Mouse (Mus musculus): ENCODE measurements around the gene Gabbr2. TPM values are rescaled to one million over a fixed set of nuclear protein-coding genes. Genes with fewer than 3 reads are reported as not detected.
A peak's percentile ranks its signal among the peaks of the same experiment; 100 is the strongest.

Gene Gabbr2
- polyA plus RNA-seq, 1 experiment: 3.2 TPM

- no peak overlapping the region for H3K27ac ChIP-seq (ENCODE audit: control insufficient read depth, insufficient read depth, low read depth, low read length)
- H3K4me3 ChIP-seq (ENCODE audit: control insufficient read depth, low read depth, low read length): peak overlapping the region; percentile 58
- no peaks in the 10 kb centered on the region for H3K36me3 ChIP-seq (ENCODE audit: control insufficient read depth, insufficient read depth, low read length)
- TF ChIP-seq CTCF (IDR thresholded peaks at IDR 0.05; ENCODE audit: control insufficient read depth, insufficient read depth, insufficient replicate concordance, low read depth, low read length): no peak
- TF ChIP-seq POLR2A (IDR thresholded peaks at IDR 0.05; ENCODE audit: control insufficient read depth, low read depth, low read length): no peak
- no peaks in the 10 kb centered on the region for H3K27me3 ChIP-seq (ENCODE audit: control insufficient read depth, insufficient read depth, low read length)
- no peaks in the 10 kb centered on the region; the same call in 1 of the 2 replicates for H3K4me1 ChIP-seq (ENCODE audit: control insufficient read depth, insufficient read depth, low read length)
These were observed 137.7 kb downstream of the Gabbr2 start for GRCm38 (mm10) chr4:46853852-46854460.

- no peak overlapping the region for H3K27ac ChIP-seq (ENCODE audit: control insufficient read depth, insufficient read depth, low read depth, low read length)
- H3K27me3 ChIP-seq (ENCODE audit: control insufficient read depth, insufficient read depth, low read length): no peaks in the 10 kb centered on the region
- no peaks in the 10 kb centered on the region for H3K36me3 ChIP-seq (ENCODE audit: control insufficient read depth, insufficient read depth, low read length)
- TF ChIP-seq CTCF (IDR thresholded peaks at IDR 0.05; ENCODE audit: control insufficient read depth, insufficient read depth, insufficient replicate concordance, low read depth, low read length) (no peak), POLR2A (IDR thresholded peaks at IDR 0.05; ENCODE audit: control insufficient read depth, low read depth, low read length) (no peak)
- H3K4me1 ChIP-seq (ENCODE audit: control insufficient read depth, insufficient read depth, low read length): no peaks in the 10 kb centered on the region
- no peak overlapping the region for H3K4me3 ChIP-seq (ENCODE audit: control insufficient read depth, low read depth, low read length)
These were observed 143.9 kb downstream of the Gabbr2 start for GRCm38 (mm10) chr4:46847745-46848144.

DNA sequence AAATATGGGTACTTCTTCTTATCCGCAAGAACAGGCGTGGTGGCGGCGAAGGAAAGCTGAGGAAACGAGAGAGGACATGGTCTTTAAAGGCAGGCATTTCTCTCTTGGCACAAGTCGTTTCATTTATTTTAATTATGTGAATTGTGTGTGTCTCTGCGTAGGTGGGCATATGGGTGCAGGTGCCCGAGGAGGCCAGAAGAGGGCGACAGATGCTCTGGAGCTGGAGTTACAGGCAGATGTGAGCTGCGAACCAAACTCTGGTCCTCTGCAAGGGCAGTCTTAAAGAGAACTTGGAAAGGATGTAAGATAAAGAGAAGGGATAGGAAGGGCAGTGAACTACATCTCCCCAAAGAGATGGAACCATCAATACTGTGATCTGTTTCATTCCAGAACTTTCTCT lies 145.3 kb downstream of the Gabbr2 start:
- H3K36me3 ChIP-seq (ENCODE audit: control insufficient read depth, insufficient read depth, low read length): no peaks in the 10 kb centered on the region
- peak overlapping the region; percentile 47 for H3K4me3 ChIP-seq (ENCODE audit: control insufficient read depth, low read depth, low read length)
- H3K27me3 ChIP-seq (ENCODE audit: control insufficient read depth, insufficient read depth, low read length): no peaks in the 10 kb centered on the region
- TF ChIP-seq POLR2A (IDR thresholded peaks at IDR 0.05; ENCODE audit: control insufficient read depth, low read depth, low read length) (no peak), CTCF (IDR thresholded peaks at IDR 0.05; ENCODE audit: control insufficient read depth, insufficient read depth, insufficient replicate concordance, low read depth, low read length) (peak; percentile 64; the same call in 1 of the 2 replicates)
- no peaks in the 10 kb centered on the region for H3K4me1 ChIP-seq (ENCODE audit: control insufficient read depth, insufficient read depth, low read length)
- H3K27ac ChIP-seq (ENCODE audit: control insufficient read depth, insufficient read depth, low read depth, low read length): no peak overlapping the region

- no peak overlapping the region for H3K4me3 ChIP-seq (ENCODE audit: control insufficient read depth, low read depth, low read length)
- H3K36me3 ChIP-seq (ENCODE audit: control insufficient read depth, insufficient read depth, low read length): no peaks in the 10 kb centered on the region
- no peak overlapping the region for H3K27ac ChIP-seq (ENCODE audit: control insufficient read depth, insufficient read depth, low read depth, low read length)
- H3K27me3 ChIP-seq (ENCODE audit: control insufficient read depth, insufficient read depth, low read length): no peaks in the 10 kb centered on the region
- no peaks in the 10 kb centered on the region for H3K4me1 ChIP-seq (ENCODE audit: control insufficient read depth, insufficient read depth, low read length)
- TF ChIP-seq POLR2A (IDR thresholded peaks at IDR 0.05; ENCODE audit: control insufficient read depth, low read depth, low read length) (no peak), CTCF (IDR thresholded peaks at IDR 0.05; ENCODE audit: control insufficient read depth, insufficient read depth, insufficient replicate concordance, low read depth, low read length) (no peak)
These were observed 146.6 kb downstream of the Gabbr2 start for GRCm38 (mm10) chr4:46844982-46845643.

DNA sequence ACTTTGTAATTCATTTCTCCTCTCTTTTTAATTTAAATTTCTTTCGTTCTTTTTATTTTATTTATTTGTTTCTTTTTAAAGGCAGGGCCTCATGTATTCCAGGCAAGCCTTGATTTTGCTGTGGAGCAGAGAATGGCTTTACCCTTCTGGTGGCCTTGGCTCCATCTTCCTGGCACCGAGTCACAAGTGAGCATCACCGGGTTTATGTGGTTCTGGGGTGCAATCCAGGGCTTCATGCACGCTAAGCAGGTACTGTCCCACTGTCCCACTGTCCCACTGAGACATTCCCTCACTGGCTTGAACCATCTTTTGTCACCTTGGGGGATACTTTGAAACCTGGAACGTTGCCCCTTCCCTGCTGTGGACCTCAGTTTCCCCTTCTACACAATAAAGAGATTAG lies 147.1 kb downstream of the Gabbr2 start:
- no peaks in the 10 kb centered on the region for H3K27me3 ChIP-seq (ENCODE audit: control insufficient read depth, insufficient read depth, low read length)
- no peak for TF ChIP-seq POLR2A (IDR thresholded peaks at IDR 0.05; ENCODE audit: control insufficient read depth, low read depth, low read length)
- no peak for TF ChIP-seq CTCF (IDR thresholded peaks at IDR 0.05; ENCODE audit: control insufficient read depth, insufficient read depth, insufficient replicate concordance, low read depth, low read length)

GRCm38 (mm10) chr4:46842596-46842995 lies 149.1 kb downstream of the Gabbr2 start:
- H3K27me3 ChIP-seq (ENCODE audit: control insufficient read depth, insufficient read depth, low read length): no peaks in the 10 kb centered on the region
- TF ChIP-seq CTCF (IDR thresholded peaks at IDR 0.05; ENCODE audit: control insufficient read depth, insufficient read depth, insufficient replicate concordance, low read depth, low read length) (no peak), POLR2A (IDR thresholded peaks at IDR 0.05; ENCODE audit: control insufficient read depth, low read depth, low read length) (no peak)
- no peaks in the 10 kb centered on the region for H3K36me3 ChIP-seq (ENCODE audit: control insufficient read depth, insufficient read depth, low read length)
- no peaks in the 10 kb centered on the region for H3K4me1 ChIP-seq (ENCODE audit: control insufficient read depth, insufficient read depth, low read length)
- no peak overlapping the region for H3K4me3 ChIP-seq (ENCODE audit: control insufficient read depth, low read depth, low read length)
- H3K27ac ChIP-seq (ENCODE audit: control insufficient read depth, insufficient read depth, low read depth, low read length): no peak overlapping the region

More for the DNA sequence above, 147.1 kb downstream of the Gabbr2 start:
- no peaks in the 10 kb centered on the region for H3K4me1 ChIP-seq (ENCODE audit: control insufficient read depth, insufficient read depth, low read length)
- H3K27ac ChIP-seq (ENCODE audit: control insufficient read depth, insufficient read depth, low read depth, low read length): no peak overlapping the region
- H3K36me3 ChIP-seq (ENCODE audit: control insufficient read depth, insufficient read depth, low read length): no peaks in the 10 kb centered on the region
- no peak overlapping the region for H3K4me3 ChIP-seq (ENCODE audit: control insufficient read depth, low read depth, low read length)

- Histone ChIP-seq H3K36me3 (ENCODE audit: control insufficient read depth, insufficient read depth, low read length) (no peaks in the 10 kb centered on the region), H3K4me1 (ENCODE audit: control insufficient read depth, insufficient read depth, low read length) (no peaks in the 10 kb centered on the region), H3K4me3 (ENCODE audit: control insufficient read depth, low read depth, low read length) (no peak overlapping the region), H3K27ac (ENCODE audit: control insufficient read depth, insufficient read depth, low read depth, low read length) (no peak overlapping the region), H3K27me3 (ENCODE audit: control insufficient read depth, insufficient read depth, low read length) (no peaks in the 10 kb centered on the region)
- TF ChIP-seq POLR2A (IDR thresholded peaks at IDR 0.05; ENCODE audit: control insufficient read depth, low read depth, low read length) (no peak), CTCF (IDR thresholded peaks at IDR 0.05; ENCODE audit: control insufficient read depth, insufficient read depth, insufficient replicate concordance, low read depth, low read length) (no peak)
These were observed 151.5 kb downstream of the Gabbr2 start for GRCm38 (mm10) chr4:46840146-46840545.

Data from testis, adult 2 months (tissue).